Mouse (Mus musculus) telencephalon, adult 2 months (tissue): ENCODE results near the gene Eif2b5.

Experiments
- DNase-seq: peaks from one replicate; pipeline ENCODE4 v3.0.0-alpha.2; 2011; ENCODE audit warnings: low read depth, low spot score

Eif2b5 gene

GRCm38 (mm10) chr16:20489233-20489632 lies 9.4 kb upstream of the Eif2b5 start:
- no peak for DNase-seq

GRCm38 (mm10) chr16:20490581-20490980 lies 8.0 kb upstream of the Eif2b5 start:
- DNase-seq: no peak

GRCm38 (mm10) chr16:20491301-20491700 lies 7.3 kb upstream of the Eif2b5 start:
- no peak for DNase-seq

- no peak for DNase-seq
Measured at GRCm38 (mm10) chr16:20493452-20493851, 5.2 kb upstream of the Eif2b5 start.

GRCm38 (mm10) chr16:20496671-20497600 lies 1.7 kb upstream of the Eif2b5 start:
- no peak for DNase-seq

- DNase-seq: no peak
Measured at GRCm38 (mm10) chr16:20497980-20498676, 489 bp upstream of the Eif2b5 start.

- DNase-seq: peak; percentile 26
Measured at GRCm38 (mm10) chr16:20506000-20506399, 7.4 kb downstream of the Eif2b5 start.

GRCm38 (mm10) chr16:20509349-20509748 lies 10.7 kb downstream of the Eif2b5 start:
- DNase-seq: no peak

GRCm38 (mm10) chr16:20511277-20511847 lies 12.7 kb downstream of the Eif2b5 start:
- DNase-seq: no peak

- no peak for DNase-seq
Measured at GRCm38 (mm10) chr16:20516032-20516431, 17.4 kb downstream of the Eif2b5 start.

GRCm38 (mm10) chr16:20516726-20517201 lies 18.1 kb downstream of the Eif2b5 start, which contains the start of gene Dvl3:
Dvl3 (plus strand) TSS chr16:20516982.
- peak; percentile 72 for DNase-seq

GRCm38 (mm10) chr16:20517216-20517615 lies 18.6 kb downstream of the Eif2b5 start:
- DNase-seq: no peak

GRCm38 (mm10) chr16:20517701-20518374 lies 19.2 kb downstream of the Eif2b5 start:
- DNase-seq: no peak

- no peak for DNase-seq
Measured at GRCm38 (mm10) chr16:20523886-20524285, 25.3 kb downstream of the Eif2b5 start.

GRCm38 (mm10) chr16:20528779-20529178 lies 30.2 kb downstream of the Eif2b5 start:
- no peak for DNase-seq

- no peak for DNase-seq
Measured at GRCm38 (mm10) chr16:20529375-20529774, 30.8 kb downstream of the Eif2b5 start.

- DNase-seq: no peak
Measured at GRCm38 (mm10) chr16:20530941-20531340, 32.3 kb downstream of the Eif2b5 start.

- no peak for DNase-seq
Measured at GRCm38 (mm10) chr16:20534617-20535295, 36.1 kb downstream of the Eif2b5 start.

GRCm38 (mm10) chr16:20535296-20536080 lies 36.9 kb downstream of the Eif2b5 start, which contains the start of gene Ap2m1:
Ap2m1 (plus strand) TSS chr16:20535478.
- DNase-seq: peak; percentile 100

- DNase-seq: no peak
Measured at GRCm38 (mm10) chr16:20536081-20536665, 37.6 kb downstream of the Eif2b5 start.
